24 mouse cellular contexts compared by ENCODE assay signal in genomic region chr1:40362784-40363183, GRCm38 (mm10).
"Had no signal": no experiment of that assay in that cellular context is flagged by ENCODE, and none has a peak within 500 bp of the region (broad histone marks: within the 10 kb centered on the region; RNA-seq: fewer than 3 reads in every experiment).

No protein-coding gene starts in this region.

- H3K36me3 ChIP-seq: heart, embryonic 13.5 days; heart, embryonic 15.5 days; hindbrain, embryonic 15.5 days; kidney, embryonic 15.5 days; limb, embryonic 10.5 days; limb, embryonic 12.5 days; liver, embryonic 13.5 days; liver, embryonic 15.5 days had no signal

- H3K9me3 ChIP-seq: heart, embryonic 13.5 days; heart, embryonic 15.5 days; hindbrain, embryonic 15.5 days; kidney, embryonic 15.5 days; limb, embryonic 10.5 days; limb, embryonic 12.5 days; liver, embryonic 13.5 days; liver, embryonic 15.5 days had no signal

- DNase-seq: gastrocnemius, postnatal 14 days; gastrocnemius, postnatal 36 days; heart, adult 18-20 months; heart, postnatal 14 days; heart, postnatal 36 days; kidney, adult 11 months; kidney, adult 2 months; kidney, adult 9 months; kidney, postnatal 14 days; kidney, postnatal 36 days; liver; liver, embryonic 13.5 days had no signal

- H3K4me3 ChIP-seq: heart, embryonic 13.5 days; heart, embryonic 15.5 days; hindbrain, embryonic 15.5 days; kidney, embryonic 15.5 days; left cerebral cortex, adult 2 months; limb, embryonic 10.5 days; limb, embryonic 12.5 days; liver, embryonic 13.5 days; liver, embryonic 15.5 days had no signal

- H3K27me3 ChIP-seq: heart, embryonic 13.5 days; heart, embryonic 15.5 days; hindbrain, embryonic 15.5 days; kidney, embryonic 15.5 days; limb, embryonic 12.5 days; liver, embryonic 13.5 days; liver, embryonic 15.5 days had no signal

- H3K9ac ChIP-seq: heart, embryonic 13.5 days; heart, embryonic 15.5 days; hindbrain, embryonic 15.5 days; kidney, embryonic 15.5 days; limb, embryonic 12.5 days; liver, embryonic 13.5 days; liver, embryonic 15.5 days had no signal

- ATAC-seq: intestine, embryonic 16.5 days had no signal

- H3K4me2 ChIP-seq: heart, embryonic 11.5 days; heart, embryonic 13.5 days; heart, embryonic 15.5 days; hindbrain, embryonic 15.5 days; kidney, embryonic 15.5 days; limb, embryonic 12.5 days; liver, embryonic 11.5 days; liver, embryonic 13.5 days; liver, embryonic 15.5 days had no signal

- H3K27ac ChIP-seq: heart, embryonic 13.5 days; heart, embryonic 15.5 days; hindbrain, embryonic 15.5 days; kidney, embryonic 15.5 days; kidney, postnatal 0 days; left cerebral cortex, adult 2 months; limb, embryonic 10.5 days; limb, embryonic 12.5 days; liver, embryonic 13.5 days; liver, embryonic 15.5 days had no signal
